Mouse (Mus musculus) limb, embryonic 13.5 days (tissue): ENCODE measurements at regions not wholly inside any gene's neighbourhood (a gene's known extent, or its start where the extent isn't known, plus 50 kb on each side); places are given as distances from the start of the nearest gene placed in this dataset.
"Not testable (repeated sequence)": the region's sequence is repeated elsewhere in the genome, so short reads cannot be mapped to it uniquely, and the experiment has no call there.

ENCODE experiments used
- ATAC-seq: fragments of 200-750 bp; cut with Nextera tagmentation; 2 replicates; pipeline ENCODE4 v1.8.0; 2017; ENCODE audit warnings: low read depth, moderate number of reproducible peaks, moderate TSS enrichment; ENCODE audit not compliant: low FRiP score
- H3K27ac ChIP-seq: fragments of 300-500 bp; sonication (generic); 2 replicates; pipeline ENCODE4 v1.5.1; 2015; ENCODE audit warnings: inconsistent platforms, mild to moderate bottlenecking, moderate library complexity
- H3K27me3 ChIP-seq: fragments of 300-500 bp; sonication (generic); 2 replicates; pipeline ENCODE4 v1.6.1; 2015; ENCODE audit warnings: mild to moderate bottlenecking, inconsistent platforms
- H3K36me3 ChIP-seq: fragments of 300-500 bp; sonication (generic); 2 replicates; pipeline ENCODE4 v1.6.1; 2015; ENCODE audit warnings: inconsistent platforms, mild to moderate bottlenecking, moderate library complexity
- H3K4me1 ChIP-seq: fragments of 300-500 bp; sonication (generic); 2 replicates; pipeline ENCODE4 v1.6.1; 2015; ENCODE audit warnings: inconsistent platforms
- H3K4me2 ChIP-seq: fragments of 300-500 bp; sonication (generic); replicated peaks from 2 replicates; pipeline ENCODE4 v1.6.1; 2015; ENCODE audit warnings: inconsistent platforms, mild to moderate bottlenecking, moderate library complexity
- H3K4me3 ChIP-seq: fragments of 300-500 bp; sonication (generic); 2 replicates; pipeline ENCODE4 v1.5.1; 2015; ENCODE audit warnings: moderate library complexity, mild to moderate bottlenecking, inconsistent platforms
- H3K9ac ChIP-seq: fragments of 300-500 bp; sonication (generic); 2 replicates; pipeline ENCODE4 v1.6.1; 2015; ENCODE audit warnings: mild to moderate bottlenecking, inconsistent platforms
- H3K9me3 ChIP-seq: fragments of 300-500 bp; sonication (generic); 2 replicates; pipeline ENCODE4 v1.6.1; 2016; ENCODE audit warnings: inconsistent platforms
- WGBS: fragments of 180-500 bp; shearing (Covaris S2); methylation state at CpG from one replicate; pipeline ENCODE4 v1.1.7; 2015; 5-methylcytosine and 5-hydroxymethylcytosine counted together

DNA sequence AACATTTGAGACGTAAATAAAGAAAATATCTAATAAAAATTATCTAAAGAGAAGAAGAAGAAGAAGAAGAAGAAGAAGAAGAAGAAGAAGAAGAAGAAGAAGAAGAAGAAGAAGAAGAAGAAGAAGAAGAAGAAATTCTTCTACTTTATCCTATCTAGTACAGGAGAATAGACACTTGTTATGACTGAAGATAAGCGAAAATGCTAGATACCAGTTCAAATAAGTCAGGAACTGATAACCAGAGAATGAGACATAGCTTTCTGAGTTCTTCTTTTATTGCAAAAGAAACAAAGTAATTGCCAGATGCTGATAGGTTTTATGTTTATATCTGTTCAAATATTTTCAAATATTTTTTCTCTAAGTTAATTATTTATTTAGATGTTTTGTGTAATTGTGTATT is 2144.1 kb upstream of the Pcdh17 start:
- no peak overlapping the region for H3K4me3 ChIP-seq
- H3K9ac ChIP-seq = no peak overlapping the region
- H3K9me3 ChIP-seq = no peaks in the 10 kb centered on the region; the same call in 1 of the 2 replicates
- no peak overlapping the region for H3K4me2 ChIP-seq
- H3K4me1 ChIP-seq = no peaks in the 10 kb centered on the region
- ATAC-seq = no peak
- no peaks in the 10 kb centered on the region for H3K36me3 ChIP-seq
- no peak overlapping the region for H3K27ac ChIP-seq
- no peaks in the 10 kb centered on the region for H3K27me3 ChIP-seq
- whole genome bisulfite sequencing = 81% methylated on average over 2 of the region's 2 CpGs

DNA sequence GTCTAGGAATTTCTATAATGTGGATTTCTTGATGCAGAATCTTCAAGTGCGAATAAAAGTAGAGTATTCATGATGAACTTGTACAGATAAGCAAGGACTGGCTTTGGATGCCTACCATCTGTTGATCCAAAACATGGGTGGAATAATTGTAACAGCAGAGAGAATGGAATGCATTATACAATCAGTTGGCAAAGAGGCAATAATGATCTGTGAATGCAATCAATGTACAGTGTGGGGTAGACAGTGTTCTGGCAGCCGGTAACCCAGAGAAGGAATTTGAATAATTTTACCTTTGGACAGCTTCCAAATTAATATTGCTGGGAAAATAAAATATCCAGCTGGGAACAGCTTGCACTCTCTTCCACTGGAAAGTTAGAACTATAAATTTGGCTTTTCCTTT is 2129.9 kb upstream of the Pcdh17 start:
- ATAC-seq = peak; percentile 71; the same call in 1 of the 2 replicates
- Histone ChIP-seq H3K4me2 (no peak overlapping the region), H3K4me1 (no peaks in the 10 kb centered on the region), H3K4me3 (no peak overlapping the region), H3K9ac (no peak overlapping the region), H3K36me3 (no peaks in the 10 kb centered on the region), H3K9me3 (no peaks in the 10 kb centered on the region; the same call in 1 of the 2 replicates), H3K27ac (no peak overlapping the region), H3K27me3 (no peaks in the 10 kb centered on the region)
- 64% methylated on average over 2 of the region's 2 CpGs for WGBS

DNA sequence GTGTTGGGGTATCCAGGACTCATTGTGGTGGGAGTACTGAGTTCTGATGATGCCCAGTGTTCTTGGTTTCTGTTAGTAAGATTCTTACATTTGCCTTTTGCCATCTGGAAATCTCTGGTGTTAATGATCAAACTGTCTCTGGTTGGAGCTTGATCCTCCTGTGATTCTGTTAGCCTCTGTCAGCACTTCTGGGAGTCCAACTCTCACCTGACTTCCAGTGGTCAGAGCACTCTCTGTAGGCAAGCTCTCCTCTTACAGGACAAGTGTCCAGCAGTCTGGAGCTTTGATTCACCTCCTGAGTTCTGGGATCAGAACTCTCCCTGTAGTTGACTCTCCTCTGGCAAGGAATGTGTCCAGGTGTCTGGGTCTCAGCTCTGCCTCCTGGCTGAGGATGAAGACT is 2108.5 kb upstream of the Pcdh17 start:
- not testable (repeated sequence) for H3K9me3 ChIP-seq, H3K4me2 ChIP-seq, H3K27me3 ChIP-seq, H3K36me3 ChIP-seq, ATAC-seq, H3K27ac ChIP-seq, H3K9ac ChIP-seq, H3K4me1 ChIP-seq, H3K4me3 ChIP-seq
